Mouse (Mus musculus): ENCODE measurements at regions not wholly inside any gene's neighbourhood (a gene's known extent, or its start where the extent isn't known, plus 50 kb on each side); places are given as distances from the start of the nearest gene placed in this dataset.

DNA sequence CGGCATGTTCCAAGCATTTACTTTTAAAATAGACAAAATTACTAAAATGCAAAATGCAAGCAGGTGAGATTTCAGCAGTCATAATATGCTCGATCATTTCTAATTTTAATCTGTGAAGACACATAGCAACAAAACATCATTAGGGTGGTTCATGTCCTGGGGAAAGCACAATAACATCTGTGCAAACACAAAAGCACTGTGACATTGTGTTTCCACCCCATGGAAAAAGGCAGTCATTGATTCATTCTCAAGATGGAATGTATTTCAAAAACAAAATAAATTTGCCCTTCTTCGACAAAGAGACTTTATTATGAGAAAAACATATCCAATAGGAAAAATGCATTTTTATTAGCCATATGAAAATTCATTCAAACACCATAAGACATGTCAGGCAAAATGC lies 601.5 kb upstream of the Klf6 start:
- H3K36me3 ChIP-seq (ENCODE audit: control insufficient read depth, insufficient read depth, low read length): no peaks in the 10 kb centered on the region
- WGBS: 81% methylated on average over 3 of the region's 3 CpGs
- no peak for TF ChIP-seq EP300 (optimal IDR thresholded peaks at IDR 0.05)
- no peak for TF ChIP-seq CTCF (IDR thresholded peaks at IDR 0.05; ENCODE audit: low read depth)

GRCm38 (mm10) chr13:5272506-5273192 lies 588.6 kb upstream of the Klf6 start:
- Histone ChIP-seq H3K4me2 (replicated peaks; ENCODE audit: low read depth) (no peak overlapping the region), H3K9me3 (ENCODE audit: control insufficient read depth, low read length) (no peaks in the 10 kb centered on the region), H3K4me1 (replicated peaks; ENCODE audit: control insufficient read depth, insufficient read depth) (no peaks in the 10 kb centered on the region), H3K9ac (ENCODE audit: low read length) (no peak overlapping the region), H3K27ac (replicated peaks) (no peak overlapping the region), H3K4me3 (ENCODE audit: low read depth, low read length) (no peak overlapping the region), H3K27me3 (ENCODE audit: control insufficient read depth, insufficient read depth, low read length) (no peaks in the 10 kb centered on the region), H3K36me3 (ENCODE audit: control insufficient read depth, insufficient read depth, low read length) (no peaks in the 10 kb centered on the region)
- ATAC-seq (ENCODE audit: low FRiP score, low TSS enrichment): no peak
- TF ChIP-seq EP300 (optimal IDR thresholded peaks at IDR 0.05) (no peak), CTCF (IDR thresholded peaks at IDR 0.05; ENCODE audit: low read depth) (no peak)
- no peak for DNase-seq (ENCODE audit: low spot score)
- 64% methylated on average over 1 of the region's 1 CpGs for WGBS

More for the DNA sequence above, 601.5 kb upstream of the Klf6 start:
- DNase-seq (ENCODE audit: low spot score) (no peak), ATAC-seq (ENCODE audit: low FRiP score, low TSS enrichment) (no peak)
- H3K9me3 ChIP-seq (ENCODE audit: control insufficient read depth, low read length): no peaks in the 10 kb centered on the region
- no peak overlapping the region for H3K9ac ChIP-seq (ENCODE audit: low read length)
- no peak overlapping the region for H3K27ac ChIP-seq (replicated peaks)
- H3K27me3 ChIP-seq (ENCODE audit: control insufficient read depth, insufficient read depth, low read length): no peaks in the 10 kb centered on the region
- no peaks in the 10 kb centered on the region for H3K4me1 ChIP-seq (replicated peaks; ENCODE audit: control insufficient read depth, insufficient read depth)
- H3K4me2 ChIP-seq (replicated peaks; ENCODE audit: low read depth): no peak overlapping the region
- no peak overlapping the region for H3K4me3 ChIP-seq (ENCODE audit: low read depth, low read length)

DNA sequence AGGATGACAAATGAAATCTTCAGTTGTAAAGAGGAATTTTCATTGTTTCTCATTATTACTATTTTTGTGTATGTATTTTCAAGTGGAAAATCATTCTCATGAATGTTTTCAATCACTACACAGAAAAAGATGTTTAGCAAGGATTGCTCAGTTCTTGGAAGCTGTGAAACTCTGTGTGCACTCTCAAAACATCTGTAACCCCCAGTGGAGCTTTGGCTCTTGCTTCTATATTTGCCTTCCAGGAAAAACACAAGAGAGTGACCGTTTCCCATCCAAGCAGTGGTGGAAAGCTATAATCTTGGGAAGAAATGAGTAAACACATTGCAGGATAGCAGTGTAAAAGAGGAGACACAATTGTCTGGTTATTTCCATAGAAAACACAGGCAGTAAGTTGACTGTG lies 584.7 kb upstream of the Klf6 start:
- TF ChIP-seq CTCF (IDR thresholded peaks at IDR 0.05; ENCODE audit: low read depth) (no peak), EP300 (optimal IDR thresholded peaks at IDR 0.05) (no peak)
- H3K4me3 ChIP-seq (ENCODE audit: low read depth, low read length): no peak overlapping the region
- no peak for DNase-seq (ENCODE audit: low spot score)
- H3K27ac ChIP-seq (replicated peaks): no peak overlapping the region
- no peaks in the 10 kb centered on the region for H3K4me1 ChIP-seq (replicated peaks; ENCODE audit: control insufficient read depth, insufficient read depth)
- H3K9ac ChIP-seq (ENCODE audit: low read length): no peak overlapping the region
- H3K27me3 ChIP-seq (ENCODE audit: control insufficient read depth, insufficient read depth, low read length): no peaks in the 10 kb centered on the region
- no peaks in the 10 kb centered on the region for H3K36me3 ChIP-seq (ENCODE audit: control insufficient read depth, insufficient read depth, low read length)
- no peaks in the 10 kb centered on the region for H3K9me3 ChIP-seq (ENCODE audit: control insufficient read depth, low read length)
- H3K4me2 ChIP-seq (replicated peaks; ENCODE audit: low read depth): no peak overlapping the region
- 32% methylated on average over 1 of the region's 1 CpGs for WGBS
- ATAC-seq (ENCODE audit: low FRiP score, low TSS enrichment): no peak

- TF ChIP-seq EP300 (optimal IDR thresholded peaks at IDR 0.05) (no peak), CTCF (IDR thresholded peaks at IDR 0.05; ENCODE audit: low read depth) (no peak)
- Histone ChIP-seq H3K4me3 (ENCODE audit: low read depth, low read length) (no peak overlapping the region), H3K4me2 (replicated peaks; ENCODE audit: low read depth) (no peak overlapping the region), H3K4me1 (replicated peaks; ENCODE audit: control insufficient read depth, insufficient read depth) (no peaks in the 10 kb centered on the region), H3K9ac (ENCODE audit: low read length) (no peak overlapping the region), H3K36me3 (ENCODE audit: control insufficient read depth, insufficient read depth, low read length) (no peaks in the 10 kb centered on the region), H3K27ac (replicated peaks) (no peak overlapping the region), H3K27me3 (ENCODE audit: control insufficient read depth, insufficient read depth, low read length) (no peaks in the 10 kb centered on the region), H3K9me3 (ENCODE audit: control insufficient read depth, low read length) (no peaks in the 10 kb centered on the region)
- DNase-seq (ENCODE audit: low spot score) (no peak), ATAC-seq (ENCODE audit: low FRiP score, low TSS enrichment) (no peak)
- 75% methylated on average over 1 of the region's 1 CpGs for WGBS
Measured at GRCm38 (mm10) chr13:5289753-5290449, 571.4 kb upstream of the Klf6 start.

DNA sequence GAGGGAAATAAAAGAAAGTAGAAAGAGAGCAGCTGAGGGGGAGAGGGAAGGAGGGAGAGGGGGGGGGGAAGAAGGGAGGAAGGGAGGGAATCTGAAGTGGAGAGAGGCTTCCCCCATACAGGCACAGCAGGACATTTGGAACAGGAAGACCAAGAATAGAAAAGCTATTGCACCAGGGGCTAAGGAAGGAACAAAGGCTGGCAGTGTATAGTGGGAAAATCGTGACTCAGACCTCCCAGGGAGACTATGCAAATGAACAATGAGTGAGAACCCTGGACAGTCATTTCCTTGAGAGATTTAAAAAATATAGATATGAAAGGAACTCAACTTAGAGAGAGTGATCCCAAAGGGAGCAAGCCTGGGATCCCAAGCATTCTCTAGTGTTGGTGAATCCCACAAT lies 559.1 kb upstream of the Klf6 start:
- DNase-seq (ENCODE audit: low spot score): no peak
- Histone ChIP-seq H3K27ac (replicated peaks) (no peak overlapping the region), H3K9ac (ENCODE audit: low read length) (no peak overlapping the region), H3K4me2 (replicated peaks; ENCODE audit: low read depth) (no peak overlapping the region), H3K36me3 (ENCODE audit: control insufficient read depth, insufficient read depth, low read length) (no peaks in the 10 kb centered on the region), H3K4me3 (ENCODE audit: low read depth, low read length) (no peak overlapping the region), H3K9me3 (ENCODE audit: control insufficient read depth, low read length) (no peaks in the 10 kb centered on the region), H3K27me3 (ENCODE audit: control insufficient read depth, insufficient read depth, low read length) (no peaks in the 10 kb centered on the region), H3K4me1 (replicated peaks; ENCODE audit: control insufficient read depth, insufficient read depth) (no peaks in the 10 kb centered on the region)
- no peak for TF ChIP-seq CTCF (IDR thresholded peaks at IDR 0.05; ENCODE audit: low read depth)
- 15% methylated on average over 1 of the region's 1 CpGs for WGBS
- ATAC-seq (ENCODE audit: low FRiP score, low TSS enrichment): no peak

DNA sequence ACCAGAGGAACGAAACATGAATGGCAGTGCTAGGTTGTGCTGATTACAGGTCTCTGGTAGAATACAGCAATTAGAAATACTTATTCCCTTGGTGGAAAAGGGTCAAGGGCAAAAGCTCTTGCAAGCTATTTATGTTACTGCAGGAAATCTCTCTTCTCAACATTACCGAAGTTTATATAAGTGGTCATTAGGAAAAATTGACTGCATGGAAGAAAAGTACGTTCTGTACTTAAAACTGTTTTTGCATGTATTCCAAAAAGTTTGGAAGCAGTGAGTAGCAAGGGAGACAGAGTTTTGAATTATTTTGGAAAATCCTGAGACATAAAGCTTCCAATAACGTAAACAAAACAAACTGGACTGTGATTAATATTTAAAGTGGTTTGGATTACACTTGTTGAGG lies 554.6 kb upstream of the Klf6 start:
- TF ChIP-seq CTCF (IDR thresholded peaks at IDR 0.05; ENCODE audit: low read depth): no peak
- TF ChIP-seq EP300 (optimal IDR thresholded peaks at IDR 0.05): peak; percentile 71
- WGBS: 47% methylated on average over 4 of the region's 4 CpGs
- Histone ChIP-seq H3K4me3 (ENCODE audit: low read depth, low read length) (no peak overlapping the region), H3K27me3 (ENCODE audit: control insufficient read depth, insufficient read depth, low read length) (no peaks in the 10 kb centered on the region), H3K36me3 (ENCODE audit: control insufficient read depth, insufficient read depth, low read length) (no peaks in the 10 kb centered on the region), H3K4me2 (replicated peaks; ENCODE audit: low read depth) (no peak overlapping the region), H3K9me3 (ENCODE audit: control insufficient read depth, low read length) (no peaks in the 10 kb centered on the region), H3K27ac (replicated peaks) (no peak overlapping the region), H3K9ac (ENCODE audit: low read length) (no peak overlapping the region), H3K4me1 (replicated peaks; ENCODE audit: control insufficient read depth, insufficient read depth) (no peaks in the 10 kb centered on the region)
- DNase-seq (ENCODE audit: low spot score) (no peak), ATAC-seq (ENCODE audit: low FRiP score, low TSS enrichment) (no peak; the same call in 1 of the 2 replicates)

All from stomach, postnatal 0 days (tissue).